Mouse (Mus musculus) G1E (cell line): ENCODE data around the gene Sh3bp2. TPM values are rescaled to one million over a fixed set of nuclear protein-coding genes. Genes with fewer than 3 reads are reported as not detected.

Experiments used
- ATAC-seq: 2 replicates; pipeline ENCODE4 v1.8.0; 2016; ENCODE audit warnings: mild to moderate bottlenecking; ENCODE audit not compliant: insufficient number of reproducible peaks, poor library complexity, low FRiP score, severe bottlenecking; ENCODE audit errors: extremely low read depth
- DNase-seq: peaks from one replicate; pipeline ENCODE4 v3.0.0; 2012; ENCODE audit warnings: low spot score
- H3K27me3 ChIP-seq: 2 replicates; pipeline ENCODE4 v1.6.1; 2012; ENCODE audit warnings: mild to moderate bottlenecking, low read length, inconsistent platforms; ENCODE audit not compliant: insufficient read depth
- H3K36me3 ChIP-seq: replicated peaks from 2 replicates; pipeline ENCODE3; 2012; ENCODE audit warnings: mild to moderate bottlenecking, inconsistent platforms
- H3K4me1 ChIP-seq: 2 replicates; pipeline ENCODE4 v1.6.1; 2012; ENCODE audit warnings: low read depth, low read length, inconsistent platforms, mixed read lengths; ENCODE audit not compliant: insufficient read depth
- H3K4me3 ChIP-seq: 2 replicates; pipeline ENCODE4 v1.5.1; 2012; ENCODE audit warnings: low read depth, mild to moderate bottlenecking, inconsistent platforms, low read length, moderate library complexity, mixed read lengths
- H3K9me3 ChIP-seq: replicated peaks from 2 replicates; pipeline ENCODE4 v1.6.1; 2012; ENCODE audit warnings: inconsistent platforms
- CTCF ChIP-seq: IDR thresholded peaks from 2 replicates; pipeline ENCODE4 v1.5.1; 2012; ENCODE audit warnings: low read depth, low read length, inconsistent platforms, mixed read lengths
- GATA1 ChIP-seq: IDR thresholded peaks from 2 replicates; pipeline ENCODE4 v1.6.1; 2012; ENCODE audit warnings: borderline replicate concordance, low read length, inconsistent platforms, mixed read lengths
- GATA2 ChIP-seq: IDR thresholded peaks from 2 replicates; pipeline ENCODE4 v1.6.1; 2012; ENCODE audit warnings: low read depth, low read length, inconsistent platforms, borderline replicate concordance
- POLR2AphosphoS5 ChIP-seq: IDR thresholded peaks from 2 replicates; pipeline ENCODE4 v1.6.1; 2012; ENCODE audit warnings: low read depth, low read length, inconsistent platforms; ENCODE audit not compliant: insufficient replicate concordance
- TAL1 ChIP-seq: conservative IDR thresholded peaks from 2 replicates; pipeline ENCODE4 v1.6.1; 2012; ENCODE audit warnings: low read depth, low read length, inconsistent platforms, mixed read lengths
- polyA plus RNA-seq: library from polyadenylated mRNA; stranded (reverse); fragments of >175 nt; gene quantifications from 2 replicates; pipeline ENCODE4 v1.2.3, GENCODE M21; 2012
- total RNA-seq, 2 experiments: library from RNA; stranded (forward) in 1 of 2; stranded (reverse) in 1 of 2; fragments of 200-1000 nt in 1 of 2; fragments of >200 nt in 1 of 2; fragmentation: Nextera tagmentation in 1 of 2; gene quantifications; 2 replicates each; pipeline ENCODE4 v1.2.3; 2014 to 2017

Sh3bp2 gene
- total and polyA plus RNA-seq, 3 experiments: 2.2 to 6.7 (median 3.5) TPM

- H3K27me3 ChIP-seq: no peaks in the 10 kb centered on the region
- H3K4me3 ChIP-seq: no peak overlapping the region
- no peak for DNase-seq
- no peak for ATAC-seq
- TF ChIP-seq GATA1 (no peak), CTCF (no peak), TAL1 (no peak), POLR2AphosphoS5 (no peak), GATA2 (no peak)
- peaks cover 27% of the 10 kb centered on the region for H3K4me1 ChIP-seq
- peaks cover 3% of the 10 kb centered on the region for H3K36me3 ChIP-seq
- H3K9me3 ChIP-seq: no peaks in the 10 kb centered on the region
Measured at GRCm38 (mm10) chr5:34512486-34512885, 13.2 kb upstream of the Sh3bp2 start.

GRCm38 (mm10) chr5:34513466-34514217 is 12.0 kb upstream of the Sh3bp2 start, which contains the start of gene Tnip2:
Tnip2 (minus strand) TSS chr5:34513991.
- H3K4me3 ChIP-seq: peak within 1 kb of the TSS; percentile 91
- DNase-seq (peak; percentile 97), ATAC-seq (peak; percentile 95)
- H3K4me1 ChIP-seq: peaks cover 33% of the 10 kb centered on the region
- H3K36me3 ChIP-seq: peaks cover 3% of the 10 kb centered on the region
- no peak for TF ChIP-seq TAL1
- no peak for TF ChIP-seq GATA2
- TF ChIP-seq POLR2AphosphoS5: no peak
- no peak for TF ChIP-seq CTCF
- TF ChIP-seq GATA1: no peak
- H3K27me3 ChIP-seq: no peaks in the 10 kb centered on the region
- H3K9me3 ChIP-seq: no peaks in the 10 kb centered on the region

GRCm38 (mm10) chr5:34514218-34514566 is 11.4 kb upstream of the Sh3bp2 start:
- ATAC-seq (0 out of 2 replicates have a peak, but pooled peaks have one; percentile 18), DNase-seq (no peak)
- H3K36me3 ChIP-seq: peaks cover under 1% of the 10 kb centered on the region
- H3K27me3 ChIP-seq: no peaks in the 10 kb centered on the region
- TF ChIP-seq GATA2: no peak
- no peak for TF ChIP-seq POLR2AphosphoS5
- no peak for TF ChIP-seq TAL1
- TF ChIP-seq GATA1: no peak
- TF ChIP-seq CTCF: no peak
- H3K9me3 ChIP-seq: no peaks in the 10 kb centered on the region
- peak overlapping the region; percentile 91 for H3K4me3 ChIP-seq
- peaks cover 33% of the 10 kb centered on the region for H3K4me1 ChIP-seq

GRCm38 (mm10) chr5:34515096-34515495 is 10.5 kb upstream of the Sh3bp2 start:
- Histone ChIP-seq H3K9me3 (no peaks in the 10 kb centered on the region), H3K27me3 (no peaks in the 10 kb centered on the region), H3K4me3 (no peak overlapping the region), H3K4me1 (peaks cover 42% of the 10 kb centered on the region), H3K36me3 (no peaks in the 10 kb centered on the region)
- no peak for DNase-seq
- no peak for ATAC-seq
- no peak for TF ChIP-seq CTCF
- no peak for TF ChIP-seq TAL1
- TF ChIP-seq GATA1: no peak
- TF ChIP-seq POLR2AphosphoS5: no peak
- no peak for TF ChIP-seq GATA2

- DNase-seq: peak; percentile 58
- Histone ChIP-seq H3K4me3 (no peak overlapping the region), H3K36me3 (no peaks in the 10 kb centered on the region), H3K27me3 (peaks cover 5% of the 10 kb centered on the region; the same call in 1 of the 2 replicates), H3K9me3 (no peaks in the 10 kb centered on the region), H3K4me1 (peaks cover 58% of the 10 kb centered on the region)
- no peak for ATAC-seq
- TF ChIP-seq CTCF (peak; percentile 95), POLR2AphosphoS5 (no peak)
Measured at GRCm38 (mm10) chr5:34517913-34518312, 7.7 kb upstream of the Sh3bp2 start.

GRCm38 (mm10) chr5:34519389-34519910 is 6.2 kb upstream of the Sh3bp2 start:
- peaks cover 16% of the 10 kb centered on the region for H3K27me3 ChIP-seq
- ATAC-seq (no peak), DNase-seq (no peak)
- no peaks in the 10 kb centered on the region for H3K36me3 ChIP-seq
- TF ChIP-seq POLR2AphosphoS5: no peak
- TF ChIP-seq TAL1: no peak
- no peak for TF ChIP-seq GATA1
- TF ChIP-seq CTCF: no peak
- TF ChIP-seq GATA2: no peak
- H3K4me3 ChIP-seq: no peak overlapping the region
- peaks cover 52% of the 10 kb centered on the region for H3K4me1 ChIP-seq
- no peaks in the 10 kb centered on the region for H3K9me3 ChIP-seq
